Comparison of ENCODE assay signal across 22 mouse cellular contexts in the genomic region with DNA sequence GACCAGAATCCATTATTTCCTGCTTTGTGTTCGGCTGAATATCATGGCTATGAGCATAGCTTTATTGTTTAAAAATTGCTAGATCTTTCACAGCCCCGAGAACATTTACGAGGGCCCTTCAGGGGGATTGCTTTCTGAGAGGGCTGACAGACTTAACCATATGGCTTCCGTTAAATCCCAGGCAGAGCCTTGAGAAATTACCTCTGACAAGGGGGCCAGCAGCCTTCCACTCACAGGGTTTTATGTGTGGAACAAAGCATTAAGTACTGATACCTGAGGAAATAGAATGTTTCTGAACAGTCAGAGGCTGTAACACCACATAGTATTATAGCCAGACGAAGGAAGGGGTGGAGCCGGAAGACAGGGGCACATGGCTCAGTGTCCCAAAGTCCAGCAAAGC.
DNase-seq lines count a peak whose midpoint lies in the region; ATAC-seq lines count a peak whose summit lies in the region.
"Had no signal": no experiment of that assay in that cellular context is flagged by ENCODE, and none has a peak within 500 bp of the region (broad histone marks: within the 10 kb centered on the region; RNA-seq: fewer than 3 reads in every experiment).

No protein-coding gene starts in this region.

- no peak overlapping the region for H3K27ac ChIP-seq in lung, embryonic 16.5 days (ENCODE audit: low read length)
- H3K27ac ChIP-seq in limb, embryonic 10.5 days, result peak overlapping the region; percentile 86
- H3K27ac ChIP-seq: embryonic facial prominence, embryonic 15.5 days; heart, adult 2 months; heart, embryonic 13.5 days; hindbrain, embryonic 12.5 days; layer of hippocampus, adult 2 months had no signal

- no peaks in the 10 kb centered on the region for H3K27me3 ChIP-seq in lung, embryonic 16.5 days (ENCODE audit: control insufficient read depth, insufficient read depth, low read depth, low read length)
- no peaks in the 10 kb centered on the region for H3K27me3 ChIP-seq in limb, embryonic 10.5 days (ENCODE audit: low read depth, poor library complexity, severe bottlenecking)
- H3K27me3 ChIP-seq: embryonic facial prominence, embryonic 15.5 days; heart, embryonic 13.5 days; hindbrain, embryonic 12.5 days had no signal

- no peaks in the 10 kb centered on the region for H3K36me3 ChIP-seq in lung, embryonic 16.5 days (ENCODE audit: control insufficient read depth, insufficient read depth, low read length)
- no peaks in the 10 kb centered on the region for H3K36me3 ChIP-seq in limb, embryonic 10.5 days
- H3K36me3 ChIP-seq: embryonic facial prominence, embryonic 15.5 days; hindbrain, embryonic 12.5 days had no signal

- no peak overlapping the region for H3K4me3 ChIP-seq in lung, embryonic 16.5 days (ENCODE audit: low read length)
- no peak overlapping the region for H3K4me3 ChIP-seq in limb, embryonic 10.5 days
- H3K4me3 ChIP-seq: embryonic facial prominence, embryonic 15.5 days; heart, adult 2 months; heart, embryonic 13.5 days; hindbrain, embryonic 12.5 days; layer of hippocampus, adult 2 months; myocyte had no signal

- no peak for ATAC-seq in lung, embryonic 16.5 days (ENCODE audit: low read depth)
- ATAC-seq in erythroblast, adult 5-6 weeks (replicated peaks; ENCODE audit: low FRiP score, poor library complexity, severe bottlenecking), result no peak
- ATAC-seq: midbrain, embryonic 16.5 days had no signal

- 35% methylated on average over 6 of the region's 6 CpGs for WGBS in lung, embryonic 16.5 days
- 19% methylated on average over 6 of the region's 6 CpGs for WGBS in limb, embryonic 10.5 days

- peak overlapping the region; percentile 33; the same call in 1 of the 2 replicates for H3K9ac ChIP-seq in lung, embryonic 16.5 days (ENCODE audit: low read length)
- H3K9ac ChIP-seq: embryonic facial prominence, embryonic 15.5 days; heart, embryonic 13.5 days; hindbrain, embryonic 12.5 days had no signal

- H3K4me2 ChIP-seq in lung, embryonic 16.5 days (ENCODE audit: low read depth, low read length), result no peak overlapping the region
- H3K4me2 ChIP-seq: embryonic facial prominence, embryonic 15.5 days; heart, embryonic 13.5 days; hindbrain, embryonic 12.5 days; liver, embryonic 11.5 days had no signal

- DNase-seq in embryo, embryonic 10.5 days (ENCODE audit: low spot score), result peak; percentile 32
- no peak for DNase-seq in embryo, embryonic 10 days (ENCODE audit: low spot score)
- DNase-seq in lung, postnatal 25 days (ENCODE audit: low spot score), result no peak
- peak; percentile 45 for DNase-seq in limb, embryonic 10.5 days (ENCODE audit: low spot score)
- no peak for DNase-seq in cerebellum, adult 8-10 months
- DNase-seq in spleen, postnatal 4 days (ENCODE audit: low spot score in 2 of 2), result no peak
- DNase-seq: adrenal gland, postnatal 10 days; cerebellum, adult 9-10 months; gastrocnemius, postnatal 36 days; heart, adult 2 months; kidney, adult 2 months; kidney, postnatal 25 days; right cerebral cortex, postnatal 4 days had no signal

- H3K9me3 ChIP-seq in lung, embryonic 16.5 days (ENCODE audit: control insufficient read depth, low read length), result no peaks in the 10 kb centered on the region
- H3K9me3 ChIP-seq in limb, embryonic 10.5 days (replicated peaks), result no peaks in the 10 kb centered on the region
- H3K9me3 ChIP-seq: embryonic facial prominence, embryonic 15.5 days; heart, embryonic 13.5 days; hindbrain, embryonic 12.5 days had no signal

- H3K4me1 ChIP-seq in lung, embryonic 16.5 days (replicated peaks; ENCODE audit: control insufficient read depth, insufficient read depth, low read length), result peaks cover 17% of the 10 kb centered on the region
- H3K4me1 ChIP-seq in limb, embryonic 10.5 days, result peaks cover 61% of the 10 kb centered on the region

Comparison
In these comparisons a context has a peak if more than half of its experiments do, and no peak if none do; other contexts are left out.
1. DNase-seq: peak in embryo, embryonic 10.5 days (single experiment) and limb, embryonic 10.5 days (single experiment); none in embryo, embryonic 10 days (single experiment), lung, postnatal 25 days (single experiment), cerebellum, adult 8-10 months (single experiment) and spleen, postnatal 4 days (0 of 2).